Mouse (Mus musculus) liver, embryonic 15.5 days (tissue): Measurements from ENCODE around the gene Ccdc106. TPM values are rescaled to one million over a fixed set of nuclear protein-coding genes. Genes with fewer than 3 reads are reported as not detected.
"Not testable (repeated sequence)": the region's sequence is repeated elsewhere in the genome, so short reads cannot be mapped to it uniquely, and the experiment has no call there.

Experiments used
- ATAC-seq: fragments of 200-750 bp; cut with Nextera tagmentation; 2 replicates; pipeline ENCODE4 v1.8.0; 2017; ENCODE audit warnings: moderate number of reproducible peaks, mild to moderate bottlenecking, moderate library complexity; ENCODE audit not compliant: insufficient read depth
- H3K27ac ChIP-seq: fragments of 300-500 bp; sonication (generic); replicated peaks from 2 replicates; pipeline ENCODE4 v1.5.1; 2015; ENCODE audit warnings: mild to moderate bottlenecking, inconsistent platforms
- H3K27me3 ChIP-seq: fragments of 300-500 bp; sonication (generic); 2 replicates; pipeline ENCODE4 v1.6.1; 2015; ENCODE audit warnings: mild to moderate bottlenecking, inconsistent platforms
- H3K36me3 ChIP-seq: fragments of 300-500 bp; sonication (generic); replicated peaks from 2 replicates; pipeline ENCODE4 v1.6.1; 2015; ENCODE audit warnings: moderate library complexity, mild to moderate bottlenecking, inconsistent platforms
- H3K4me1 ChIP-seq: fragments of 300-500 bp; sonication (generic); replicated peaks from 2 replicates; pipeline ENCODE4 v1.6.1; 2015; ENCODE audit warnings: inconsistent platforms
- H3K4me2 ChIP-seq: fragments of 300-500 bp; sonication (generic); 2 replicates; pipeline ENCODE4 v1.6.1; 2015; ENCODE audit warnings: moderate library complexity, mild to moderate bottlenecking, inconsistent platforms
- H3K4me3 ChIP-seq: fragments of 300-500 bp; sonication (generic); replicated peaks from 2 replicates; pipeline ENCODE4 v1.5.1; 2015; ENCODE audit warnings: mild to moderate bottlenecking, inconsistent platforms
- H3K9ac ChIP-seq: fragments of 300-500 bp; sonication (generic); 2 replicates; pipeline ENCODE4 v1.6.1; 2015; ENCODE audit warnings: moderate library complexity, mild to moderate bottlenecking, inconsistent platforms
- H3K9me3 ChIP-seq: fragments of 300-500 bp; sonication (generic); replicated peaks from 2 replicates; pipeline ENCODE4 v1.6.1; 2016; ENCODE audit warnings: inconsistent platforms
- WGBS: fragments of 180-500 bp; shearing (Covaris S2); methylation state at CpG from one replicate; pipeline ENCODE4 v1.1.7; 2015; ENCODE audit warnings: mixed read lengths; ENCODE audit not compliant: insufficient replicate concordance; 5-methylcytosine and 5-hydroxymethylcytosine counted together
- polyA plus RNA-seq: library from polyadenylated mRNA; unstranded; fragments of >200 nt; fragmentation: Nextera tagmentation; extraction: Ambion mirVana; gene quantifications from 2 replicates; pipeline ENCODE4 v1.2.1, GENCODE M21; 2015

Gene Ccdc106
- polyA plus RNA-seq, 1 experiment from 2014 or later = 0.40 TPM

DNA sequence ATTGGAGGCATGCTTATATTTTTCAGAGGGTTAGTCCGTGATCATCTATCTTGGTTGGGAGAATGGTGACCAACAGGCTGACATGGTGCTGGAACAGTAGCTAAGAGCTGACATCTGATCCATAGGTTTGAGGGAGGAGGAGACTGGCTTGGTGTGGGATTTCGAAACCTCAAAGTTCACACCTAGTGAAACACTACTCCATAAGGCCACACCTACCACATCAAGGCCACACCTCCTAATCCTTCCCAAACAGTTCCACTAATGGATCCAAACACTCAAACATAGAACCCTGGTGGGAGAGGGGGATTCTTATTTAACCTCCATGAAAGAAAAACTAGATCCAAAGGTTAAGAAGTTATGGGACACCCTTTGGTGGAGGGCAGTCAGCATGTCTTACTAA is 3.4 kb upstream of the Ccdc106 start:
- H3K9me3 ChIP-seq = no peaks in the 10 kb centered on the region
- H3K36me3 ChIP-seq = peaks cover 30% of the 10 kb centered on the region
- 90% methylated on average over 2 of the region's 2 CpGs for WGBS
- ATAC-seq = no peak
- H3K9ac ChIP-seq = no peak overlapping the region
- no peak overlapping the region for H3K4me2 ChIP-seq
- H3K4me1 ChIP-seq = peaks cover 50% of the 10 kb centered on the region
- H3K27me3 ChIP-seq = no peaks in the 10 kb centered on the region
- H3K27ac ChIP-seq = no peak overlapping the region
- no peak overlapping the region for H3K4me3 ChIP-seq

DNA sequence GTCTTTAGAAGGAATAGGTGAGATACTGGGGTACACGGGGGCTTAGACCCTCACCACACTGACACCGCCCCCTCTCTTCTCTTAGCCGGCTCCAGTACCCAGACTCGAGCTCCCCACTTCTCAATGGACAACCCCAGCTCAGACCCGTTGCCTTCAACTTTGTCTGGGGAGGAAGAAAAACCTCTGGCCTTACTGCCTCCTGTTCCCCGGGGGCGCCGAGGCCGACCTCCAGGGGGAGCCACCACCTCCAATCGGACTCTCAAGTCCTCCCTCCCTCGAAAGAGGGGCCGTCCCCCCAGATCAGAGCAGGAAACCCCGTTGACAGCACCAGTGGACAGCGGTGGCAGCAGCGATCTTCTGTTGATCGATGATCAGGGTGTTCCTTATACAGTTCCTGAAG is 3.0 kb upstream of the Ccdc106 start:
- Histone ChIP-seq H3K4me3 (no peak overlapping the region), H3K36me3 (peaks cover 28% of the 10 kb centered on the region), H3K27ac (no peak overlapping the region), H3K9me3 (no peaks in the 10 kb centered on the region), H3K27me3 (no peaks in the 10 kb centered on the region), H3K4me1 (peaks cover 55% of the 10 kb centered on the region), H3K9ac (no peak overlapping the region), H3K4me2 (no peak overlapping the region)
- 82% methylated on average over 16 of the region's 16 CpGs for WGBS
- no peak for ATAC-seq

DNA sequence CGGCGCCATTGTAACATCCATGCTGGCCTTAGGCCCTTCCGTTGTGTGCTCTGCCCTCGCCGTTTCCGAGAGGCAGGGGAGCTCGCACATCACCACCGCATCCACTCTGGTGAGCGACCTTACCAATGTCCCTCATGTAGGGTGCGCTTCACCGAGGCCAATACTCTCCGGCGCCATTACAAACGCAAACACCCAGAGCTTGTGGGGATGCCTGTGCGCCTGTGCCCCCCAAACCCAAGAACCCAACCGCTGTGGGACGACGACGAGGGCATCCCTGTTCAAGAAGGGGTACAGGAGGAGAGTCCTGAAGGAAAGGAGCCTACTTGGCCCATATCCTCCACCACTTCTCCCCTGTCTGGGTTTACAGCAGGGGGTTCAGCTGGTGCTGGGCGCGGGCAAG is 2.4 kb upstream of the Ccdc106 start:
- no peak for ATAC-seq
- no peaks in the 10 kb centered on the region for H3K27me3 ChIP-seq
- 90% methylated on average over 21 of the region's 21 CpGs for WGBS
- peaks cover 57% of the 10 kb centered on the region for H3K4me1 ChIP-seq
- H3K4me2 ChIP-seq = no peak overlapping the region
- no peaks in the 10 kb centered on the region for H3K9me3 ChIP-seq
- no peak overlapping the region for H3K9ac ChIP-seq
- peaks cover 28% of the 10 kb centered on the region for H3K36me3 ChIP-seq
- H3K27ac ChIP-seq = no peak overlapping the region
- H3K4me3 ChIP-seq = no peak overlapping the region

DNA sequence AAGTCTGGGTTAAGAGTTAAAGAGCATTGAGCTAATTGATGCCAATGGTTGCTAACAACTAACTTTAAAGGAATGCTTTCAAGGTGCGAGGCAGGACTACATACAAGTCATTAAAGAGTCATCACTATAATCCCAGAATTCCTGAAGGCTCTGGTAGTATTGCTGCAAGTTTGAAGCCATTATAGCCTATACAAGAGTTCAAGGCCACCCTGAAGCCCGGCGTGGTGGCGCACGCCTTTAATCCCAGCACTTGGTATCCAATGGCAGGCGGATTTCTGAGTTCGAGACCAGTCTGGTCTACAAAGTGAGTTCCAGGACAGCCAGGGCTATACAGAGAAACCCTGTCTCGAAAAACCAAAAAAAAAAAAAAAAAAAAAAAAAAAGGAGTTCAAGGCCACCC is 777 bp upstream of the Ccdc106 start:
- Histone ChIP-seq H3K4me2 (peak overlapping the region; percentile 78), H3K4me1 (peaks cover 45% of the 10 kb centered on the region), H3K9ac (peak overlapping the region; percentile 94; the same call in 1 of the 2 replicates), H3K36me3 (peaks cover 36% of the 10 kb centered on the region), H3K4me3 (peak overlapping the region; percentile 81), H3K27ac (peak overlapping the region; percentile 94)
- 20% methylated on average over 8 of the region's 8 CpGs for WGBS
- not testable (repeated sequence) for ATAC-seq, H3K9me3 ChIP-seq, H3K27me3 ChIP-seq

DNA sequence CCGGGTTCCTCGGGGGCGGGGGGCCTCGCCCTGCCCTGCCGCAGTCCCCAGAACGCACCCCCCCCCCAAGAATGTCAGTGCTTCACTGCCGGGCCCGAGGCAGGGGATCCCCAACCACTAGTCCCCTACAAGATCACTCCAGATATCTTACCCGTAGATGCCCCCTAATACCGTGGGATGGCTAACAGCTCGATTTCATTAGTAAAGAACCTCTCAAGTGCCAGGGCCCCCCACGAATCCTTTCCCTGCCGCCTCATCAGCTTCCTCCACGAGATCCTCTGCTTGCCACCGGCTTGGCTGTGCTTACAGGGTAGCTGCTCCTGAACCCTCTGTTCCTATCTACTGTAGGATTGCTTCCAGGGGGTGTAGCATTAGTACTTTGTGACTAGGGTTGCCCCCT is 332 bp downstream of the Ccdc106 start:
- H3K27ac ChIP-seq = peak overlapping the region; percentile 94
- peak overlapping the region; percentile 78 for H3K4me2 ChIP-seq
- peaks cover 42% of the 10 kb centered on the region for H3K36me3 ChIP-seq
- peak; percentile 23 for ATAC-seq
- peak overlapping the region; percentile 81 for H3K4me3 ChIP-seq
- H3K27me3 ChIP-seq = no peaks in the 10 kb centered on the region
- H3K4me1 ChIP-seq = peaks cover 43% of the 10 kb centered on the region
- peak overlapping the region; percentile 94 for H3K9ac ChIP-seq
- no peaks in the 10 kb centered on the region for H3K9me3 ChIP-seq
- under 1% methylated on average over 15 of the region's 15 CpGs for WGBS

DNA sequence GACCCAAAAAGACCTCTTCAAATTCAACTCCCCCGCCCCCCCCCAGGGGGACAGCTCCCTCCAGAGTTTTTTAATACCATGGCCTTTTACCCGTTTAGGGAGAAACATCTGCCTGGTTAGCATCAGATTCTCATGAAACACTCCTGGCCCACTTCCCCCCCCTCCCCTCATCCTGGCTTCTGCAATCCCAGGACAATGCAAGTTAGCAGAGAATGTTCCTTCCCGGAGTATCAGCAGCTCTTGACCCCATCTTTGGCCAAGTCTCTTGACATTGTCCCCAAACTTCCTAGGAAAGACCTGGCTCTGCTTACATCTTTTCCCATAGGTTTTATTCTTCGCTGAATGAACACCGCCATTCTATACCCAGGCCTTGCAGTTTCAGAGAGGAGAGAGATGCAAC is 844 bp downstream of the Ccdc106 start:
- Histone ChIP-seq H3K27ac (peak overlapping the region; percentile 94), H3K4me2 (peak overlapping the region; percentile 78), H3K36me3 (peaks cover 46% of the 10 kb centered on the region), H3K27me3 (no peaks in the 10 kb centered on the region), H3K4me1 (peaks cover 38% of the 10 kb centered on the region), H3K9ac (peak overlapping the region; percentile 94), H3K4me3 (peak overlapping the region; percentile 81), H3K9me3 (no peaks in the 10 kb centered on the region)
- ATAC-seq = no peak
- 43% methylated on average over 5 of the region's 5 CpGs for WGBS

DNA sequence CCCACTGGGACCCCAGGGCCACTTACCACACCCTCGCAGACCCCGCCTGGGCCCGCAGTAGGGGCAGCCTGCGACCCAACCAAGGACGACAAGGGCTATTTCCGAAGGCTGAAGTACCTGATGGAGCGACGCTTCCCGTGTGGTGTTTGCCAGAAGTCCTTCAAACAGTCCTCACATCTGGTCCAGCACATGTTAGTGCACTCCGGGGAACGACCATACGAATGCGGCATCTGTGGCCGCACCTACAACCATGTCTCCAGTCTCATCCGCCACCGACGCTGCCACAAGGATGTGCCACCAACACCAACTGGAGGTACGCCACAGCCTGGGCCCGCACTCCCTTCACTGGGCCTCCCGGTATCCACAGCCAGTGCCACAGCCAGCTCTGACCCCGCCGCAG is 9.2 kb downstream of the Ccdc106 start:
- Histone ChIP-seq H3K27me3 (no peaks in the 10 kb centered on the region), H3K27ac (no peak overlapping the region), H3K4me2 (no peak overlapping the region), H3K9ac (no peak overlapping the region), H3K4me1 (no peaks in the 10 kb centered on the region), H3K4me3 (no peak overlapping the region), H3K36me3 (peaks cover 79% of the 10 kb centered on the region), H3K9me3 (peaks cover 28% of the 10 kb centered on the region)
- WGBS = 88% methylated on average over 22 of the region's 22 CpGs
- no peak for ATAC-seq

DNA sequence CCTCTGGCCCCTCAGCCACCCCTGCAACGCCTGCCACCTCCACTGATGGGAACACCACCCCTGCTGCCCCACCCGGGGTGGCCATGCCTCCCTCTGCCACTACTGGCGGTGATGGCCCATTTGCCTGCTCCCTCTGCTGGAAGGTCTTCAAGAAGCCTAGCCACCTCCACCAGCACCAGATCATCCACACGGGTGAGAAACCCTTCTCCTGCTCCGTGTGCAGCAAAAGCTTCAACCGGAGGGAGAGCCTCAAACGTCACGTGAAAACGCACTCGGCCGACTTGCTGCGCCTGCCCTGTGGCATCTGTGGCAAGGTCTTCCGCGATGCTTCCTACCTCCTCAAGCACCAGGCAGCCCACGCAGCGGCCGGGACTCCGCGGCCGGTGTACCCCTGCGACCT is 9.6 kb downstream of the Ccdc106 start:
- H3K4me1 ChIP-seq = no peaks in the 10 kb centered on the region
- no peak overlapping the region for H3K9ac ChIP-seq
- WGBS = 90% methylated on average over 21 of the region's 21 CpGs
- H3K9me3 ChIP-seq = peaks cover 28% of the 10 kb centered on the region
- no peak overlapping the region for H3K27ac ChIP-seq
- H3K4me3 ChIP-seq = no peak overlapping the region
- no peaks in the 10 kb centered on the region for H3K27me3 ChIP-seq
- H3K36me3 ChIP-seq = peaks cover 80% of the 10 kb centered on the region
- no peak for ATAC-seq
- H3K4me2 ChIP-seq = no peak overlapping the region

DNA sequence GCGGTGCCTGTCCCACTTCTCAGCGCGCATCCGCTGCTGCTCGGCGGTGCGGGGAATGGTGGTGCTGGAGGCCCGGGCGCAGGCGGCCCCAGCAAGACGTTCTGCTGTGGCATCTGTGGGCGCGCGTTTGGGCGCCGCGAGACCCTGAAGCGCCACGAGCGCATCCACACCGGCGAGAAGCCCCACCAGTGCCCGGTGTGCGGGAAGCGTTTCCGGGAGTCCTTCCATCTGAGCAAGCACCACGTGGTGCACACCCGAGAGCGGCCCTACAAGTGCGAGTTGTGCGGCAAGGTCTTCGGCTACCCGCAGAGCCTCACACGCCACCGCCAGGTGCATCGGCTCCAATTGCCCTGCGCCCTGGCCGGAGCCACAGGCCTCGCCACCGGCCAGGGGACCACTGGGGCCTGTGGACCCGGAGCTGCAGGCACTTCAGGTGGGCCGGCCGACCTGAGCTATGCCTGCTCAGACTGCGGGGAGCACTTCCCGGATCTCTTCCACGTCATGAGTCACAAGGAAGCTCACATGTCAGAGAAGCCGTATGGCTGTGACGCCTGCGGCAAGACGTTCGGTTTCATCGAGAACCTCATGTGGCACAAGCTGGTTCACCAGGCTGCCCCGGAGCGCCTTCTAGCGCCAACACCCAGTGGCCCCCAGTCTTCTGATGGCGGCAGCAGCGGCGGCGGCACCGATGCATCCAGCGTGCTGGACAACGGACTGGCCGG is 10.4 kb downstream of the Ccdc106 start:
- H3K4me3 ChIP-seq = no peak overlapping the region
- H3K9me3 ChIP-seq = peaks cover 28% of the 10 kb centered on the region
- H3K36me3 ChIP-seq = peaks cover 81% of the 10 kb centered on the region
- H3K27ac ChIP-seq = no peak overlapping the region
- no peaks in the 10 kb centered on the region for H3K4me1 ChIP-seq
- H3K27me3 ChIP-seq = no peaks in the 10 kb centered on the region
- WGBS = 90% methylated on average over 63 of the region's 63 CpGs
- H3K9ac ChIP-seq = no peak overlapping the region
- H3K4me2 ChIP-seq = no peak overlapping the region
- no peak for ATAC-seq

DNA sequence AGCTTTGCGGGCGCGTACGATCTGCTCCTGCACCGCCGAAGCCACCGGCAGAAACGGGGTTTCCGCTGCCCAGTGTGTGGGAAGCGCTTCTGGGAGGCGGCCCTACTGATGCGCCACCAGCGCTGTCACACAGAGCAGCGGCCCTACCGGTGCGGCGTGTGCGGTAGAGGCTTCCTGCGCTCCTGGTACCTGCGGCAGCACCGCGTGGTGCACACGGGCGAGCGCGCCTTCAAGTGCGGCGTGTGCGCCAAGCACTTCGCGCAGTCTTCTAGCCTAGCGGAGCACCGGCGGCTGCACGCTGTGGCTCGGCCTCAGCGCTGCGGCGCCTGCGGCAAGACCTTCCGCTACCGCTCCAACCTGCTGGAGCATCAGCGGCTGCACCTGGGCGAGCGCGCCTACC is 11.1 kb downstream of the Ccdc106 start:
- no peak for ATAC-seq
- H3K9ac ChIP-seq = no peak overlapping the region
- no peak overlapping the region for H3K4me3 ChIP-seq
- no peaks in the 10 kb centered on the region for H3K4me1 ChIP-seq
- no peaks in the 10 kb centered on the region for H3K27me3 ChIP-seq
- peaks cover 28% of the 10 kb centered on the region for H3K9me3 ChIP-seq
- H3K4me2 ChIP-seq = no peak overlapping the region
- H3K36me3 ChIP-seq = peaks cover 76% of the 10 kb centered on the region
- no peak overlapping the region for H3K27ac ChIP-seq
- WGBS = 90% methylated on average over 46 of the region's 46 CpGs

DNA sequence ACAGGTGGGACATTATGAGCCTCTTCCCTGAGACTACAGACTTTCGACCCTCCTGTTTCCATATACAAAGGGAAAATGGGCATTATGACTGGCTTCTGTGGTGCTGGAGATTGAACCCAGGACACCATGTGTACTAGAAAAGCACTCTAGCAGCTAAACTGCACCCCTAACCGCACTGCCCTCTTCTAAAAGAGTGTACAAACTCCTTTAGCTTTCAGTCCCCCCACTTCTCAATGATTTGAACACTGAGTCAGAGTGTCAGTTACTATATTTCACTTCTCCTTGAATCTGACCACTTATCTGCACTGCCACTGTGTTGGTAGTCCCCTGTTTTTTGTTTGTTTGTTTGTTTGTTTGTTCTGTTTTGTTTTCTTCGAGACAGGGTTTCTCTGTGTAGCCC is 13.5 kb downstream of the Ccdc106 start, which contains the start of gene 4632433K11Rik:
4632433K11Rik (plus strand) TSS at position 301 of the 400 bp plus-strand sequence.
- H3K9me3 ChIP-seq = peaks cover 28% of the 10 kb centered on the region
- H3K4me3 ChIP-seq = no peak within 1 kb of the TSS
- no peak within 1 kb of the TSS for H3K9ac ChIP-seq
- H3K27me3 ChIP-seq = no peaks in the 10 kb centered on the region
- ATAC-seq = no peak
- H3K4me1 ChIP-seq = peaks cover 17% of the 10 kb centered on the region
- WGBS = 69% methylated on average over 3 of the region's 3 CpGs
- H3K4me2 ChIP-seq = no peak within 1 kb of the TSS
- no peak within 1 kb of the TSS for H3K27ac ChIP-seq
- H3K36me3 ChIP-seq = peaks cover 60% of the 10 kb centered on the region

DNA sequence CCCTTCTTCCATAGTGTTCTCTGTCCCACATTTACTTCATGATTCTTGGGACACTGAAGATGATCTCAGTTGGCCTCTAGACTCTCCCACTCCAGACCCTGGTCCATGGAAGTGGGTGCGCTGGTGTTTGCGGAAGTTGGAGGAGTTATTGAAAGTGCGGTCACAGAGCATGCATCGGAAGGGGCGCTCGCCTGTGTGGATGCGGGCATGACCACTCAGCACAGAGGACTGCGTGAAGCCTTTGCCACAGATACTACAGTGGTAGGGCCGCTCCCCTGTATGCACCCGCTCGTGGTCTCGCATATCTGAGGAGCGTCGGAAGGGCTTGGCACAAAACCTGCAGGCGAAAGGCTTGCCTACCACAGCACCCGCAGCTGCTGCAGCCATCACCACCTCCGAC is 15.3 kb downstream of the Ccdc106 start:
- no peak overlapping the region for H3K4me3 ChIP-seq
- H3K4me1 ChIP-seq = peaks cover 23% of the 10 kb centered on the region
- 89% methylated on average over 17 of the region's 17 CpGs for WGBS
- no peak overlapping the region for H3K9ac ChIP-seq
- no peak overlapping the region for H3K27ac ChIP-seq
- H3K36me3 ChIP-seq = peaks cover 42% of the 10 kb centered on the region
- no peak overlapping the region for H3K4me2 ChIP-seq
- no peaks in the 10 kb centered on the region for H3K27me3 ChIP-seq
- peaks cover 9% of the 10 kb centered on the region for H3K9me3 ChIP-seq
- no peak for ATAC-seq
